In genomic region chr5:124050095-124051050, GRCm38 (mm10) we compare ENCODE assay signal across 8 mouse cellular contexts. TPM values are rescaled to one million over a fixed set of nuclear protein-coding genes. Genes with fewer than 3 reads are reported as not detected.
DNase-seq lines count a peak whose midpoint lies in the region; ATAC-seq and TF ChIP-seq lines count a peak whose summit lies in the region.

No protein-coding gene starts in this region.

- H3K9ac ChIP-seq in kidney, postnatal 0 days (ENCODE audit: low read depth, low read length) = 0 out of 2 replicates have a peak overlapping the region, but pooled peaks have one; percentile 24
- H3K9ac ChIP-seq in stomach, embryonic 14.5 days (replicated peaks; ENCODE audit: low read depth, low read length) = no peak overlapping the region; the same call in 1 of the 2 replicates

- H3K4me1 ChIP-seq in kidney, postnatal 0 days (replicated peaks; ENCODE audit: insufficient read depth, low read length) = peaks cover 18% of the 10 kb centered on the region
- peaks cover 72% of the 10 kb centered on the region for H3K4me1 ChIP-seq in erythroblast, embryonic 14.5 days (ENCODE audit: control insufficient read depth)
- peaks cover 16% of the 10 kb centered on the region for H3K4me1 ChIP-seq in stomach, embryonic 14.5 days (ENCODE audit: control insufficient read depth, insufficient read depth, low read length)

- no peak for ATAC-seq in kidney, postnatal 0 days (replicated peaks; ENCODE audit: low FRiP score, low read depth)
- no peak for ATAC-seq in stomach, embryonic 14.5 days (ENCODE audit: insufficient number of reproducible peaks, insufficient read depth, low FRiP score, low read depth)

- peak overlapping the region; percentile 78 for H3K27ac ChIP-seq in kidney, postnatal 0 days
- peak overlapping the region; percentile 56 for H3K27ac ChIP-seq in stomach, embryonic 14.5 days (ENCODE audit: low read length)

- H3K4me3 ChIP-seq in kidney, postnatal 0 days (replicated peaks; ENCODE audit: low read depth, low read length) = no peak overlapping the region
- peak overlapping the region; percentile 64 for H3K4me3 ChIP-seq in erythroblast, embryonic 14.5 days (replicated peaks)
- no peak overlapping the region for H3K4me3 ChIP-seq in stomach, embryonic 14.5 days (ENCODE audit: low read depth, low read length)

- peak; percentile 43; the same call in 1 of the 2 replicates for TF ChIP-seq CTCF in kidney, postnatal 0 days (IDR thresholded peaks at IDR 0.05; ENCODE audit: low read depth)

- no peak for DNase-seq in kidney, postnatal 0 days (ENCODE audit: low spot score)
- DNase-seq in kidney, postnatal 10 days = no peak
- DNase-seq in induced T-regulatory cell, adult 2 months (ENCODE audit: low read depth) = peak; percentile 74
- DNase-seq in lung, postnatal 25 days (ENCODE audit: low spot score) = peak; percentile 58
- no peak for DNase-seq in urinary bladder, postnatal 4 days (ENCODE audit: low spot score in 2 of 2)
- DNase-seq in left cerebral cortex, adult 8-10 months (ENCODE audit: low spot score in 2 of 2) = no peak

- H3K36me3 ChIP-seq in kidney, postnatal 0 days (ENCODE audit: insufficient read depth, low read length) = no peaks in the 10 kb centered on the region
- H3K36me3 ChIP-seq in erythroblast, embryonic 14.5 days (ENCODE audit: control insufficient read depth) = peaks cover 12% of the 10 kb centered on the region; the same call in 1 of the 2 replicates
- no peaks in the 10 kb centered on the region for H3K36me3 ChIP-seq in stomach, embryonic 14.5 days (ENCODE audit: control insufficient read depth, insufficient read depth, low read length)

- no peak overlapping the region for H3K4me2 ChIP-seq in kidney, postnatal 0 days (ENCODE audit: low read length)
- H3K4me2 ChIP-seq in stomach, embryonic 14.5 days (replicated peaks; ENCODE audit: low read depth, low read length) = no peak overlapping the region

- 49% methylated on average over 14 of the region's 14 CpGs for WGBS in kidney, postnatal 0 days
- WGBS in stomach, embryonic 14.5 days = 48% methylated on average over 14 of the region's 14 CpGs

- no peaks in the 10 kb centered on the region for H3K27me3 ChIP-seq in kidney, postnatal 0 days (ENCODE audit: insufficient read depth, low read length)
- no peaks in the 10 kb centered on the region for H3K27me3 ChIP-seq in erythroblast, embryonic 14.5 days (ENCODE audit: control insufficient read depth)
- no peaks in the 10 kb centered on the region for H3K27me3 ChIP-seq in stomach, embryonic 14.5 days (ENCODE audit: control insufficient read depth, insufficient read depth, low read length)

- no peaks in the 10 kb centered on the region for H3K9me3 ChIP-seq in kidney, postnatal 0 days (replicated peaks; ENCODE audit: low read length)
- H3K9me3 ChIP-seq in erythroblast, embryonic 14.5 days (ENCODE audit: control insufficient read depth, low read length) = no peaks in the 10 kb centered on the region
- no peaks in the 10 kb centered on the region for H3K9me3 ChIP-seq in stomach, embryonic 14.5 days (ENCODE audit: control insufficient read depth, low read depth, low read length)

RNA-seq across cellular contexts. Expression of gene Vps37b, which starts 18.3 kb away (rescaled TPM):
- 30.7 and 31.7 TPM in 2 replicates for polyA plus RNA-seq in kidney, postnatal 0 days (2015; fragmentation: Nextera tagmentation; extraction: Ambion mirVana)
- polyA plus RNA-seq in erythroblast, embryonic 14.5 days (2012) = 19.6 and 21.1 TPM in 2 replicates
- polyA plus RNA-seq in stomach, embryonic 14.5 days (2014; fragmentation: Nextera tagmentation; extraction: Ambion mirVana) = 29.3 and 31.5 TPM in 2 replicates
- 10 to 100 TPM; 35.5 to 47.5 (median 42.3) TPM for total RNA-seq in left cerebral cortex, adult 8-10 months (2022)

RNA-seq across cellular contexts. Expression of gene Abcb9, which starts 45.2 kb away (rescaled TPM):
- polyA plus RNA-seq in kidney, postnatal 0 days (2015; fragmentation: Nextera tagmentation; extraction: Ambion mirVana) = 3.3 TPM in 2 replicates
- polyA plus RNA-seq in erythroblast, embryonic 14.5 days (2012) = 3.7 and 4.7 TPM in 2 replicates
- 1.7 and 2.1 TPM in 2 replicates for polyA plus RNA-seq in stomach, embryonic 14.5 days (2014; fragmentation: Nextera tagmentation; extraction: Ambion mirVana)
- total RNA-seq in left cerebral cortex, adult 8-10 months (2022) = 10 to 100 TPM; 54.5 to 61.4 (median 56.3) TPM

Comparison
In these comparisons a context has a peak if more than half of its experiments do, and no peak if none do; other contexts are left out.
1. DNase-seq: peak in induced T-regulatory cell, adult 2 months (single experiment) and lung, postnatal 25 days (single experiment); none in kidney, postnatal 0 days (single experiment), kidney, postnatal 10 days (single experiment), urinary bladder, postnatal 4 days (0 of 2) and left cerebral cortex, adult 8-10 months (0 of 2).